ENCODE assay signal across 18 mouse cellular contexts in genomic region chr16:35189420-35190141, GRCm38 (mm10). TPM values are rescaled to one million over a fixed set of nuclear protein-coding genes. Genes with fewer than 3 reads are reported as not detected.
DNase-seq lines count a peak whose midpoint lies in the region; ATAC-seq lines count a peak whose summit lies in the region.
"Had no signal": no experiment of that assay in that cellular context is flagged by ENCODE, and none has a peak within 500 bp of the region (broad histone marks: within the 10 kb centered on the region; RNA-seq: fewer than 3 reads in every experiment).

No protein-coding gene starts in this region.

- H3K27me3 ChIP-seq in embryonic facial prominence, embryonic 10.5 days (replicated peaks; ENCODE audit: low read depth, poor library complexity, severe bottlenecking): no peaks in the 10 kb centered on the region
- H3K27me3 ChIP-seq: limb, embryonic 15.5 days; neural tube, embryonic 12.5 days had no signal

- no peak overlapping the region for H3K27ac ChIP-seq in embryonic facial prominence, embryonic 10.5 days (replicated peaks)
- H3K27ac ChIP-seq: limb, embryonic 15.5 days; macrophage; neural tube, embryonic 12.5 days had no signal

- WGBS in embryonic facial prominence, embryonic 10.5 days: 84% methylated on average over 11 of the region's 11 CpGs

- peaks cover 36% of the 10 kb centered on the region for H3K4me1 ChIP-seq in embryonic facial prominence, embryonic 10.5 days

- no peak for ATAC-seq in cerebellum, adult (ENCODE audit: insufficient number of reproducible peaks, low FRiP score, low TSS enrichment)

- no peaks in the 10 kb centered on the region for H3K36me3 ChIP-seq in embryonic facial prominence, embryonic 10.5 days (replicated peaks)
- H3K36me3 ChIP-seq: limb, embryonic 15.5 days; neural tube, embryonic 12.5 days had no signal

- no peak overlapping the region for H3K4me3 ChIP-seq in embryonic facial prominence, embryonic 10.5 days
- H3K4me3 ChIP-seq: limb, embryonic 15.5 days; neural tube, embryonic 12.5 days had no signal

- H3K9me3 ChIP-seq in embryonic facial prominence, embryonic 10.5 days: no peaks in the 10 kb centered on the region
- H3K9me3 ChIP-seq: limb, embryonic 15.5 days; neural tube, embryonic 12.5 days had no signal

- peak; percentile 52 to 54 for DNase-seq in cerebellum, postnatal 25 days
- DNase-seq in kidney, postnatal 14 days: peak; percentile 37
- DNase-seq in kidney, adult 8-10 months: no peak
- DNase-seq in Muller cell, postnatal 12 days (ENCODE audit: inconsistent ontology term): peak; percentile 22
- peak; percentile 29 for DNase-seq in retina, embryonic 14.5 days (ENCODE audit: low spot score)
- DNase-seq in embryonic facial prominence, embryonic 10.5 days (ENCODE audit: low spot score): no peak
- DNase-seq in left cerebral cortex, adult 11 months (ENCODE audit: low spot score): no peak
- DNase-seq: adrenal gland, postnatal 10 days; cerebellum, adult 9-10 months; embryo, embryonic 11 days; gastrocnemius, postnatal 25 days; heart, postnatal 36 days; layer of hippocampus, adult 9-11 months; right cerebral cortex, postnatal 25 days had no signal

RNA-seq across cellular contexts. Expression of gene Adcy5, which starts 34.9 kb away (rescaled TPM):
- 0.48 and 0.70 TPM in 2 replicates for polyA plus RNA-seq in embryonic facial prominence, embryonic 10.5 days (2016; fragmentation: Nextera tagmentation; extraction: Ambion mirVana)

Comparison
In these comparisons a context has a peak if more than half of its experiments do, and no peak if none do; other contexts are left out.
1. DNase-seq: peak in cerebellum, postnatal 25 days (2 of 2), kidney, postnatal 14 days (single experiment), Muller cell, postnatal 12 days (single experiment) and retina, embryonic 14.5 days (single experiment); none in kidney, adult 8-10 months (0 of 2), embryonic facial prominence, embryonic 10.5 days (single experiment) and left cerebral cortex, adult 11 months (single experiment).